27 mouse cellular contexts compared by ENCODE assay signal in genomic region chr11:34239691-34240090, GRCm38 (mm10). TPM values are rescaled to one million over a fixed set of nuclear protein-coding genes. Genes with fewer than 3 reads are reported as not detected.
DNase-seq lines count a peak whose midpoint lies in the region; ATAC-seq and TF ChIP-seq lines count a peak whose summit lies in the region.
"Had no signal": no experiment of that assay in that cellular context is flagged by ENCODE, and none has a peak within 500 bp of the region (broad histone marks: within the 10 kb centered on the region; RNA-seq: fewer than 3 reads in every experiment).

No protein-coding gene starts in this region.

- 90% methylated on average over 2 of the region's 2 CpGs for WGBS in neural tube, embryonic 15.5 days
- 79% methylated on average over 2 of the region's 2 CpGs for WGBS in stomach, postnatal 0 days

- no peaks in the 10 kb centered on the region for H3K4me1 ChIP-seq in neural tube, embryonic 15.5 days
- H3K4me1 ChIP-seq in stomach, postnatal 0 days (replicated peaks; ENCODE audit: control insufficient read depth, insufficient read depth): no peaks in the 10 kb centered on the region
- H3K4me1 ChIP-seq: embryonic facial prominence, embryonic 10.5 days; hindbrain, embryonic 13.5 days; kidney, embryonic 15.5 days; limb, embryonic 13.5 days; liver, embryonic 12.5 days; midbrain, embryonic 12.5 days had no signal

- no peak for ATAC-seq in neural tube, embryonic 15.5 days (ENCODE audit: low FRiP score)
- ATAC-seq in stomach, postnatal 0 days (ENCODE audit: low FRiP score, low TSS enrichment): no peak
- ATAC-seq: forebrain, embryonic 16.5 days; liver, embryonic 12.5 days had no signal

- no peak for TF ChIP-seq EP300 in stomach, postnatal 0 days (optimal IDR thresholded peaks at IDR 0.05)

- no peak overlapping the region for H3K27ac ChIP-seq in neural tube, embryonic 15.5 days (replicated peaks)
- H3K27ac ChIP-seq in stomach, postnatal 0 days (replicated peaks): no peak overlapping the region
- H3K27ac ChIP-seq: embryonic facial prominence, embryonic 10.5 days; hindbrain, embryonic 13.5 days; kidney, embryonic 15.5 days; limb, embryonic 13.5 days; liver, embryonic 12.5 days; midbrain, embryonic 12.5 days had no signal

- DNase-seq in heart, adult 8-10 months (ENCODE audit: low spot score): peak; percentile 24
- no peak for DNase-seq in heart, postnatal 4 days
- peak; percentile 70 for DNase-seq in adrenal gland, adult 2 months
- DNase-seq in adrenal gland, postnatal 25 days: peak; percentile 40
- DNase-seq in stomach, postnatal 0 days (ENCODE audit: low spot score): no peak
- DNase-seq in right cerebral cortex, postnatal 14 days: no peak
- DNase-seq: cerebellum, postnatal 10 days; kidney, adult 11 months; kidney, postnatal 36 days; lung, adult 18-20 months; lung, postnatal 10 days; spleen, adult 18-20 months; thymus, postnatal 25 days had no signal

- H3K4me3 ChIP-seq in neural tube, embryonic 15.5 days (replicated peaks): no peak overlapping the region
- H3K4me3 ChIP-seq in stomach, postnatal 0 days (ENCODE audit: low read depth, low read length): no peak overlapping the region
- H3K4me3 ChIP-seq: embryonic facial prominence, embryonic 10.5 days; hindbrain, embryonic 13.5 days; kidney, embryonic 15.5 days; limb, embryonic 13.5 days; liver, embryonic 12.5 days; midbrain, embryonic 12.5 days had no signal

- no peak for TF ChIP-seq CTCF in stomach, postnatal 0 days (IDR thresholded peaks at IDR 0.05; ENCODE audit: low read depth)

- 0 out of 2 replicates have a peak, but pooled peaks cover 3% of the 10 kb centered on the region for H3K9me3 ChIP-seq in neural tube, embryonic 15.5 days (replicated peaks)
- no peaks in the 10 kb centered on the region for H3K9me3 ChIP-seq in stomach, postnatal 0 days (ENCODE audit: control insufficient read depth, low read length)
- H3K9me3 ChIP-seq: embryonic facial prominence, embryonic 10.5 days; kidney, embryonic 15.5 days; limb, embryonic 13.5 days; liver, embryonic 12.5 days had no signal

- H3K36me3 ChIP-seq in neural tube, embryonic 15.5 days: no peaks in the 10 kb centered on the region
- no peaks in the 10 kb centered on the region for H3K36me3 ChIP-seq in stomach, postnatal 0 days (ENCODE audit: control insufficient read depth, insufficient read depth, low read length)
- H3K36me3 ChIP-seq: embryonic facial prominence, embryonic 10.5 days; hindbrain, embryonic 13.5 days; kidney, embryonic 15.5 days; limb, embryonic 13.5 days; liver, embryonic 12.5 days; midbrain, embryonic 12.5 days had no signal

- H3K27me3 ChIP-seq in neural tube, embryonic 15.5 days (replicated peaks): no peaks in the 10 kb centered on the region
- H3K27me3 ChIP-seq in stomach, postnatal 0 days (ENCODE audit: control insufficient read depth, insufficient read depth, low read length): no peaks in the 10 kb centered on the region
- H3K27me3 ChIP-seq: hindbrain, embryonic 13.5 days; kidney, embryonic 15.5 days; limb, embryonic 13.5 days; liver, embryonic 12.5 days had no signal

- H3K4me2 ChIP-seq in neural tube, embryonic 15.5 days: no peak overlapping the region
- H3K4me2 ChIP-seq in stomach, postnatal 0 days (replicated peaks; ENCODE audit: low read depth): no peak overlapping the region
- H3K4me2 ChIP-seq: hindbrain, embryonic 13.5 days; kidney, embryonic 15.5 days; limb, embryonic 13.5 days; liver, embryonic 12.5 days; midbrain, embryonic 12.5 days had no signal

- no peak overlapping the region for H3K9ac ChIP-seq in neural tube, embryonic 15.5 days (replicated peaks)
- H3K9ac ChIP-seq in stomach, postnatal 0 days (ENCODE audit: low read length): no peak overlapping the region
- H3K9ac ChIP-seq: hindbrain, embryonic 13.5 days; kidney, embryonic 15.5 days; limb, embryonic 13.5 days; liver, embryonic 12.5 days; midbrain, embryonic 12.5 days had no signal

RNA-seq across cellular contexts. Expression of gene Foxi1, which starts 31.8 kb away (rescaled TPM):
- not detected for total RNA-seq in heart, adult 8-10 months (2022)
- not detected for total RNA-seq in heart, postnatal 4 days (2021)
- not detected for total RNA-seq in adrenal gland, adult 2 months (2021)
- polyA plus RNA-seq in adrenal gland, adult 2 months (2012; rRNA removed): not detected in 2 replicates
- not detected in 2 replicates for total RNA-seq in adrenal gland, postnatal 25 days (2021)
- not detected in 2 replicates for polyA plus RNA-seq in neural tube, embryonic 15.5 days (2015; fragmentation: Nextera tagmentation; extraction: Ambion mirVana)
- not detected in 2 replicates for polyA plus RNA-seq in stomach, postnatal 0 days (2015; fragmentation: Nextera tagmentation; extraction: Ambion mirVana)
- total RNA-seq: granulocyte monocyte progenitor cell, adult 5-6 weeks; layer of hippocampus, adult 8-10 months; left cerebral cortex, postnatal 25 days; megakaryocyte, adult 5-6 weeks; neutrophil, adult 5-6 weeks had no signal
- polyA plus RNA-seq: embryonic facial prominence, embryonic 10.5 days; forebrain, embryonic 16.5 days; heart, postnatal 0 days; hindbrain, embryonic 13.5 days; limb, embryonic 13.5 days; liver, embryonic 12.5 days; midbrain, embryonic 12.5 days had no signal

Comparison
In these comparisons a context has a peak if more than half of its experiments do, and no peak if none do; other contexts are left out.
1. DNase-seq: peak in heart, adult 8-10 months (single experiment), adrenal gland, adult 2 months (single experiment) and adrenal gland, postnatal 25 days (single experiment); none in heart, postnatal 4 days (single experiment), stomach, postnatal 0 days (single experiment) and right cerebral cortex, postnatal 14 days (single experiment).